Mouse (Mus musculus): Measurements from ENCODE around the gene Rnase11. TPM values are rescaled to one million over a fixed set of nuclear protein-coding genes. Genes with fewer than 3 reads are reported as not detected.
A peak's percentile ranks its signal among the peaks of the same experiment; 100 is the strongest.

Gene Rnase11
- not detected for total RNA-seq (2021)
- long read RNA-seq, experiment 1, result 0 reads
- long read RNA-seq, experiment 2, result 0 reads

- DNase-seq, result no peak
Observed at GRCm38 (mm10) chr14:51050063-51050462, at the start of gene Rnase11. TSS of gene Rnase11 (minus strand) at chr14:51050163.

- no peak for DNase-seq
Observed at GRCm38 (mm10) chr14:51098921-51099320, 49.0 kb upstream of the Rnase11 start.

GRCm38 (mm10) chr14:51098300-51098699 is 48.3 kb upstream of the Rnase11 start:
- DNase-seq, result peak; percentile 23

- DNase-seq, result no peak
Observed at GRCm38 (mm10) chr14:51095736-51096524, 46.0 kb upstream of the Rnase11 start.

GRCm38 (mm10) chr14:51094921-51095320 is 45.0 kb upstream of the Rnase11 start:
- peak; percentile 34 for DNase-seq

GRCm38 (mm10) chr14:51094096-51094875 is 44.3 kb upstream of the Rnase11 start:
- peak; percentile 42 for DNase-seq

- peak; percentile 37 for DNase-seq
Observed at GRCm38 (mm10) chr14:51093496-51093895, 43.5 kb upstream of the Rnase11 start.

- no peak for DNase-seq
Observed at GRCm38 (mm10) chr14:51092073-51092620, 42.2 kb upstream of the Rnase11 start.

GRCm38 (mm10) chr14:51090921-51091900 is 41.2 kb upstream of the Rnase11 start, which contains the start of the genes Rnase4 and Ang:
TSS of gene Rnase4 (plus strand) at chr14:51091077.
TSS of gene Ang (plus strand) at chr14:51091150.
- DNase-seq, result peak; percentile 78

- DNase-seq, result peak; percentile 75
Observed at GRCm38 (mm10) chr14:51090077-51090781, 40.3 kb upstream of the Rnase11 start.

- DNase-seq, result no peak
Observed at GRCm38 (mm10) chr14:51089674-51090076, 39.7 kb upstream of the Rnase11 start.

GRCm38 (mm10) chr14:51088970-51089673 is 39.2 kb upstream of the Rnase11 start:
- peak; percentile 94 for DNase-seq

GRCm38 (mm10) chr14:51088166-51088969 is 38.4 kb upstream of the Rnase11 start:
- DNase-seq, result peak; percentile 71

- no peak for DNase-seq
Observed at GRCm38 (mm10) chr14:51087762-51088161, 37.8 kb upstream of the Rnase11 start.

- no peak for DNase-seq
Observed at GRCm38 (mm10) chr14:51085911-51086310, 35.9 kb upstream of the Rnase11 start.

- DNase-seq, result no peak
Observed at GRCm38 (mm10) chr14:51085086-51085485, 35.1 kb upstream of the Rnase11 start.

- no peak for DNase-seq
Observed at GRCm38 (mm10) chr14:51083805-51084204, 33.8 kb upstream of the Rnase11 start.

- DNase-seq, result peak; percentile 19
Observed at GRCm38 (mm10) chr14:51082599-51083581, 32.9 kb upstream of the Rnase11 start.
